Mouse (Mus musculus) E14TG2a.4 (cell line): Measurements from ENCODE around the gene Nav3.

Experiments used
- CTCF ChIP-seq: conservative IDR thresholded peaks from 2 replicates; pipeline ENCODE4 v1.5.1; 2014; ENCODE audit warnings: low read length
- NANOG ChIP-seq: IDR thresholded peaks from 2 replicates; pipeline ENCODE4 v1.6.1; 2014; ENCODE audit warnings: borderline replicate concordance, low read length, mixed read lengths
- POU5F1 ChIP-seq: IDR thresholded peaks from 2 replicates; pipeline ENCODE4 v1.6.1; 2014; ENCODE audit warnings: low read length, borderline replicate concordance

- TF ChIP-seq CTCF (no peak), POU5F1 (no peak), NANOG (no peak)
Measured at GRCm38 (mm10) chr10:109651516-109651915, 804.5 kb downstream of the Nav3 start.
